Mouse (Mus musculus) liver, adult 2 months (tissue): Measurements from ENCODE around the gene Pigl. TPM values are rescaled to one million over a fixed set of nuclear protein-coding genes. Genes with fewer than 3 reads are reported as not detected.

Experiments used
- DNase-seq: peaks from one replicate; pipeline ENCODE4 v3.0.0-alpha.2; 2011; ENCODE audit warnings: low read depth, low spot score; ENCODE audit errors: extremely low read depth
- H3K27ac ChIP-seq: fragments of 200-500 bp; replicated peaks from 2 replicates; pipeline ENCODE4 v1.5.1; 2012; ENCODE audit warnings: low read depth, mild to moderate bottlenecking, control low read depth, inconsistent platforms, low read length; ENCODE audit not compliant: insufficient read depth
- H3K27me3 ChIP-seq: fragments of 200-500 bp; 2 replicates; pipeline ENCODE4 v1.6.1; 2012; ENCODE audit warnings: mild to moderate bottlenecking, moderate library complexity, low read length, inconsistent platforms; ENCODE audit not compliant: control insufficient read depth, insufficient read depth
- H3K36me3 ChIP-seq: fragments of 200-500 bp; 2 replicates; pipeline ENCODE4 v1.6.1; 2012; ENCODE audit warnings: low read length, inconsistent platforms; ENCODE audit not compliant: control insufficient read depth, insufficient read depth
- H3K4me1 ChIP-seq: fragments of 200-500 bp; 2 replicates; pipeline ENCODE4 v1.6.1; 2011; ENCODE audit warnings: low read length; ENCODE audit not compliant: control insufficient read depth, insufficient read depth
- H3K4me3 ChIP-seq: fragments of 200-500 bp; 2 replicates; pipeline ENCODE4 v1.5.1; 2011; ENCODE audit warnings: low read depth, mild to moderate bottlenecking, control low read depth, low read length, moderate library complexity; ENCODE audit not compliant: insufficient read depth
- H3K79me2 ChIP-seq: fragments of 200-500 bp; 2 replicates; pipeline ENCODE4 v1.6.1; 2012; ENCODE audit warnings: inconsistent platforms, mild to moderate bottlenecking, low read length, moderate library complexity; ENCODE audit not compliant: control insufficient read depth, insufficient read depth
- H3K9ac ChIP-seq: fragments of 200-500 bp; 2 replicates; pipeline ENCODE4 v1.6.1; 2012; ENCODE audit warnings: low read depth, mild to moderate bottlenecking, control low read depth, inconsistent platforms, low read length
- CTCF ChIP-seq: fragments of 200-500 bp; IDR thresholded peaks from 2 replicates; pipeline ENCODE4 v1.5.1; 2011; ENCODE audit warnings: low read depth, low read length, control low read depth
- POLR2A ChIP-seq: fragments of 200-500 bp; IDR thresholded peaks from 2 replicates; pipeline ENCODE4 v1.6.1; 2011; ENCODE audit warnings: low read length, control low read depth; ENCODE audit not compliant: insufficient read depth; ENCODE audit errors: extremely low read depth
- WGBS: fragments of 180-500 bp; shearing (Covaris S2); methylation state at CpG from one replicate; pipeline ENCODE4 v1.1.7; 2018; 5-methylcytosine and 5-hydroxymethylcytosine counted together
- polyA plus RNA-seq: library from polyadenylated mRNA; depleted of rRNA; stranded (reverse); fragments of >200 nt; gene quantifications from 2 replicates; pipeline ENCODE4 v1.2.3, GENCODE M21; 2012
- total RNA-seq: library from RNA; depleted of rRNA; stranded (reverse); fragments of >200 nt; gene quantifications from 2 replicates; pipeline ENCODE4 v1.2.3, GENCODE M21; 2014

Gene Pigl
- total and polyA plus RNA-seq, 2 experiments, result 1.5 to 3.6 TPM

DNA sequence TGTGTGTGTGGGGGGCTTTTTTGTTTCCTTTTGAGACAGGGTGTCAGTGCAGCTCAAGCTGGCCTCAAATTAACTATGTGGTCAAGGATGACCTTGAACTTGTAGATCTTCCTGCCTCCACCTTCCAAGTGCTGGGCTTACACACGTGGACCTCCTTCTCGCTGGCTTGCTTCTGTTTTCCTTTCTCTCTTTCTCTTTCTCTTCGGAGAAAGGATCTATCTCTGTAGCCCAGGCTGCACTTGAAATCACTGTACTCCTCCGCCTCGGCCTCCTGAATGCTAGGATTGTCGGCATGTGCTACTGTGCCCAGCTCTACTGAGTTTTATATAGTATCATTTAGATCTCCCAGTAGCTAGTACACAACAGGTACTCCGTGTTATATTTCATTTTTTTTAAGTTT lies 79.3 kb downstream of the Pigl start:
- no peak overlapping the region for H3K27ac ChIP-seq
- no peak overlapping the region for H3K4me3 ChIP-seq
- no peak overlapping the region for H3K9ac ChIP-seq
- 53% methylated on average over 7 of the region's 7 CpGs for WGBS
- no peak for DNase-seq
- H3K4me1 ChIP-seq, result peaks cover 2% of the 10 kb centered on the region; the same call in 1 of the 2 replicates
- TF ChIP-seq POLR2A (no peak), CTCF (no peak)
- peaks cover 15% of the 10 kb centered on the region for H3K36me3 ChIP-seq
- no peaks in the 10 kb centered on the region; the same call in 1 of the 2 replicates for H3K79me2 ChIP-seq
- no peaks in the 10 kb centered on the region for H3K27me3 ChIP-seq

DNA sequence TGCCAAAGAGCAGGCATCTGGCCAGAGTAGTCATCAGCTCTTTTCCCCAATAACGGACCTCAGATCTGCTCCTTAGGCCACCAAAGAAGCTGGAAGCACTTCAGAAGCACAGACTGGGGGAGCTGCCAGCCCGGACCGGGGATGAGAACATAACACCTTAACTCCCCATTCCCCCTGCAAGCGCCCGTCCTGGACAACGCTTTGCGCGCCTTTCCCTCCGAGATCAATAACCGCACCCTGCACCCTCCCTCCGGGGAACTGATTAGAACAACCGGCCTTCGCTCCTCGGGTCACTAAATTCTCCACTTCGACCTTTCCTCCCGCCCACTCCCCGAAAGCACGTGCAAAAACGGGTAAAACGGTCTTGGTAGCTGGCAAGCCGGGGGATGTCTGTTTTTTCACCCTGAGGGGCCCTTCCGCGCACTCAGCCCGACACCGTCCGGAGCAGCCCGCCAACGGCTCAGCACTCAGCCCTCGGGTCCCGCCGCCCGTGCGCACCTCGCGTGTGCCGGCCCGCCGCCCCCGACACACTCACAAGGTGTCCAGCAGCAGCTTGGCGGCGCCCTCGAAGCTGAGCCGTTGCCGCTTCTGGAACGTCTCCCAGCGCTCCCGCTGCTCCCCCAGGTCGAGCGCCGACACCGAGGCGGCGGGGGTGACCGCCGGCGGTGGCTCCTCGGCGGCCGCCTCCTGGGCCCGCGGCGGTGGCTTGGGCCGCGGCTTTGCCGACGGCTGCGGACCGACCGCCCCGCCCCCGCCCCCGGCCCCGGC lies 80.2 kb downstream of the Pigl start:
- TF ChIP-seq CTCF (no peak), POLR2A (no peak)
- no peaks in the 10 kb centered on the region; the same call in 1 of the 2 replicates for H3K79me2 ChIP-seq
- peak; percentile 85 for DNase-seq
- under 1% methylated on average over 55 of the region's 73 CpGs for WGBS
- H3K9ac ChIP-seq, result peak overlapping the region; percentile 94
- H3K27ac ChIP-seq, result peak overlapping the region; percentile 90
- H3K36me3 ChIP-seq, result peaks cover 8% of the 10 kb centered on the region; the same call in 1 of the 2 replicates
- H3K4me1 ChIP-seq, result peaks cover 2% of the 10 kb centered on the region; the same call in 1 of the 2 replicates
- no peaks in the 10 kb centered on the region for H3K27me3 ChIP-seq
- peak overlapping the region; percentile 92 for H3K4me3 ChIP-seq

DNA sequence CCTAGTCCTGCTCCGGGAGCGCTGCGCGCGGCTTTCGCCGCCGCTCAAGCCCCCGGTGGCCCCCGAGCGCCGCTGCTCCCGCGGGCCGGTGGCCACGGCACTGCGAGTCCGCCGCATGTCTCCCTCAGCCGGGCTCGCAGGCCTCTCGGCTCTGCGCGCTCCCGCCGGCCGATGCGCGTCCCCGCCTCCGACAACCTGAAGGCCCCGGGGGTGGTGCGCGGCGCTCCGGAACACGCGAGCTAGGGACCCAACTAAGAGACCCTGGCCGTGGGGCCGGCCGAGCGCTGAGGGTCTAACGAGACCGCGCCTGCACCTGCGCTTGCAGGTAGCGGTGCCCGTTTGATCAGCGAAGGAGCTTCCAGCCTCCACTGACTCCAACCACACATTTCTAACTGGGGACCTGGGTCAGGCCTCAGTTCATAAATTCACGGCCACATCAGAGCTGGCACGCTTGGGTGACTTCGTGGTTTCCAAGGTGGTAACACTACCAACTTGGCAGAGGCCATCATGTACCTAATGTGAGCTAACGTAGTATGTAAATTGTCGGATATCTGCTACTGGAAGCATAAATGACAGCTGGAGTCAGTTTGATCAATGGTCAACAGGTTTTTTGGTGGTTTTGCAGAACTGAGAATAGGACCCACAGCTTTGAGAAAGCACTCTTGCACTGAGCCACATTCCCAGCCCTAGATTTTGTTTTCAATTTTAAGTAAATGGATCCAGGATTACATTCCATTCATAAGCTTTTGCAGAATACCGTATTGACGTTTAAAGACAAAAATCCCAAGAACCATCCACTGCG lies 81.0 kb downstream of the Pigl start, which contains the start of gene Cenpv:
Cenpv (minus strand) TSS at position 173 of the 802 bp plus-strand sequence.
- Histone ChIP-seq H3K27ac (peak within 1 kb of the TSS; percentile 90), H3K4me3 (peak within 1 kb of the TSS; percentile 92), H3K4me1 (peaks cover 2% of the 10 kb centered on the region; the same call in 1 of the 2 replicates), H3K27me3 (no peaks in the 10 kb centered on the region), H3K36me3 (peaks cover 3% of the 10 kb centered on the region; the same call in 1 of the 2 replicates), H3K9ac (peak within 1 kb of the TSS; percentile 94), H3K79me2 (no peaks in the 10 kb centered on the region; the same call in 1 of the 2 replicates)
- DNase-seq, result peak; percentile 77
- no peak for TF ChIP-seq CTCF
- TF ChIP-seq POLR2A, result 0 out of 2 replicates have a peak, but pooled peaks have one; percentile 48
- 7% methylated on average over 56 of the region's 57 CpGs for WGBS

DNA sequence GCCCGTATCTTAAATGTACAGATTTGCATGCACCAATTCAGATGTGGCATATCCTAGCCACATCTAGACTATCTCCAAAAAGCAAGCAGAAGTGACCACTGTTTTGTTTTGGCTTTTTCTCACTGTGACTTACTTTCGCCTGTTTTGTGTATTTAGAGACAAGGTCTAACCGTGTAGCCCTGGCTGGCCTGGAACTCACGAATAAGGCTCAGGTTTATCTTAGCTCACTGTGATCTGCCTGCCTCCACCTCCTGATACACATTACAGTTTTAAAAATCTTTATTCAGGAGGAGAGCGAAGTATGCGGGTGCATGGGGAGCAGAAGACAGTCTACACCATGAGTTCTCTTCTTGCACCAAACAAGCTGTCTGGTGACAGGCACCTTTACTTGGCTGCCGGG lies 81.9 kb downstream of the Pigl start:
- Histone ChIP-seq H3K36me3 (0 out of 2 replicates have a peak, but pooled peaks cover 1% of the 10 kb centered on the region), H3K27me3 (no peaks in the 10 kb centered on the region), H3K4me1 (peaks cover 2% of the 10 kb centered on the region; the same call in 1 of the 2 replicates), H3K27ac (no peak overlapping the region), H3K9ac (no peak overlapping the region), H3K79me2 (no peaks in the 10 kb centered on the region; the same call in 1 of the 2 replicates), H3K4me3 (no peak overlapping the region)
- 92% methylated on average over 7 of the region's 7 CpGs for WGBS
- DNase-seq, result no peak
- no peak for TF ChIP-seq CTCF
- TF ChIP-seq POLR2A, result no peak

DNA sequence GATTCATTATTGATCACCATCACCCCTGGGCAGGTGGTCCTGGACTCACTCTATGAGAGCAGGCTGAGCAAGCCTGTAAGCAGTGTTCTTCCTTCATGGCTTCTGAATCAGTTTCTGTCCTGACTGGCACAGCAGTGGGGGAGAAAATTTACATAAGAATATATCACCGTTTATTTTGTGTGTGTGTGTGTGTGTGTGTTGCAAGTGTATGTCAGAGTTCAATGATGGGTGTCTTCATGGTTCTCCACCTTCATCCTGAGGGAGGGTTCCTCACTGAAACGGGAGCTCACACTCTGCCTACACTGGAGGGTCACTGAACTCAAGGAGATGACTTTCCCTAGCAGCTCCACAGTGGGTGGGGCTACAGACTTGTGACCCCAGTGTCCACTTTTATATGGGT lies 82.7 kb downstream of the Pigl start:
- Histone ChIP-seq H3K27ac (no peak overlapping the region), H3K36me3 (0 out of 2 replicates have a peak, but pooled peaks cover 1% of the 10 kb centered on the region), H3K4me1 (peaks cover 2% of the 10 kb centered on the region; the same call in 1 of the 2 replicates), H3K79me2 (no peaks in the 10 kb centered on the region; the same call in 1 of the 2 replicates), H3K4me3 (no peak overlapping the region), H3K9ac (no peak overlapping the region), H3K27me3 (no peaks in the 10 kb centered on the region)
- DNase-seq, result no peak
- TF ChIP-seq CTCF, result no peak
- TF ChIP-seq POLR2A, result no peak
- WGBS, result 21% methylated on average over 2 of the region's 2 CpGs
